ENCODE assay signal across 11 mouse cellular contexts in the genomic region with DNA sequence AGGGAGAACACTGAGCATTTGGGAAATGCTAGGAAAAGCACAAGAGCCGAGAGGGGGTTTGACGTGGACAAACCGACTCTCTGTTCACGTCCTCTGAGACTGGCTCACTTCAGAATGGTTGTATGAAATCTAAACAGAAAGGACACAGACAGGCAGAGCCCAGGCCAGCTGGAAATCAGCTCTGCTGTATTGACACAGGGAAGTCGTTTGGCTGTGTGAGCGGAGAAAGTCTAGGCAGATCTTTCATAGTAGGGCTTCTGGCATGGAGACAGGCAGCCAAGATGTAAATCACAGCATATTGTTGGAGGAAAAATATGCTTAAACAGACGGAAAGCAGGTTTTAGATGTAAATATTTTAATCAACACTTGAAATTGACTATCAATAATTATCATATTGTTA. TPM values are rescaled to one million over a fixed set of nuclear protein-coding genes. Genes with fewer than 3 reads are reported as not detected.
A peak's percentile ranks its signal among the peaks of the same experiment; 100 is the strongest.
DNase-seq lines count a peak whose midpoint lies in the region; ATAC-seq and TF ChIP-seq lines count a peak whose summit lies in the region.
"Had no signal": no experiment of that assay in that cellular context is flagged by ENCODE, and none has a peak within 500 bp of the region (broad histone marks: within the 10 kb centered on the region; RNA-seq: fewer than 3 reads in every experiment).

No protein-coding gene starts in this region.

- H3K9ac ChIP-seq in heart, embryonic 16.5 days (ENCODE audit: low read length) = peak overlapping the region; percentile 20; the same call in 1 of the 2 replicates
- H3K9ac ChIP-seq in forebrain, postnatal 0 days = peak overlapping the region; percentile 18; the same call in 1 of the 2 replicates
- H3K9ac ChIP-seq in midbrain, embryonic 15.5 days = no peak overlapping the region
- H3K9ac ChIP-seq: neural tube, embryonic 12.5 days had no signal

- 22% methylated on average over 7 of the region's 7 CpGs for WGBS in heart, embryonic 16.5 days
- WGBS in forebrain, postnatal 0 days = 32% methylated on average over 7 of the region's 7 CpGs
- 40% methylated on average over 7 of the region's 7 CpGs for WGBS in midbrain, embryonic 15.5 days

- H3K4me1 ChIP-seq in heart, embryonic 16.5 days (ENCODE audit: control insufficient read depth, insufficient read depth, low read length) = peaks cover 9% of the 10 kb centered on the region
- peaks cover 5% of the 10 kb centered on the region for H3K4me1 ChIP-seq in forebrain, postnatal 0 days (ENCODE audit: insufficient read depth)
- peaks cover 25% of the 10 kb centered on the region for H3K4me1 ChIP-seq in midbrain, embryonic 15.5 days
- H3K4me1 ChIP-seq: neural tube, embryonic 12.5 days had no signal

- H3K27me3 ChIP-seq in heart, embryonic 16.5 days (ENCODE audit: control insufficient read depth, insufficient read depth, low read length) = no peaks in the 10 kb centered on the region
- H3K27me3 ChIP-seq in forebrain, postnatal 0 days (ENCODE audit: insufficient read depth, low read length) = no peaks in the 10 kb centered on the region
- H3K27me3 ChIP-seq in midbrain, embryonic 15.5 days (replicated peaks) = no peaks in the 10 kb centered on the region
- H3K27me3 ChIP-seq: neural tube, embryonic 12.5 days had no signal

- peak overlapping the region; percentile 48 for H3K4me2 ChIP-seq in heart, embryonic 16.5 days (ENCODE audit: low read depth, low read length)
- peak overlapping the region; percentile 26 for H3K4me2 ChIP-seq in forebrain, postnatal 0 days (ENCODE audit: low read depth)
- peak overlapping the region; percentile 36 for H3K4me2 ChIP-seq in midbrain, embryonic 15.5 days
- H3K4me2 ChIP-seq: neural tube, embryonic 12.5 days had no signal

- ATAC-seq in heart, embryonic 16.5 days (replicated peaks; ENCODE audit: extremely low read depth, insufficient read depth, low FRiP score) = no peak
- peak; percentile 58 for ATAC-seq in forebrain, postnatal 0 days
- no peak for ATAC-seq in midbrain, embryonic 15.5 days (replicated peaks)
- ATAC-seq in megakaryocyte, adult 5-6 weeks (ENCODE audit: poor library complexity, severe bottlenecking) = no peak

- no peak for DNase-seq in heart, postnatal 25 days (ENCODE audit: low spot score)
- DNase-seq in brain, embryonic 14.5 days (ENCODE audit: low read depth) = peak; percentile 79
- peak; percentile 75 for DNase-seq in forebrain, postnatal 0 days
- no peak for DNase-seq in cerebellum, adult 9-11 months
- DNase-seq: lung, adult 2 months had no signal

- H3K36me3 ChIP-seq in heart, embryonic 16.5 days (ENCODE audit: control insufficient read depth, insufficient read depth) = no peaks in the 10 kb centered on the region
- H3K36me3 ChIP-seq in forebrain, postnatal 0 days (ENCODE audit: insufficient read depth) = no peaks in the 10 kb centered on the region
- no peaks in the 10 kb centered on the region for H3K36me3 ChIP-seq in midbrain, embryonic 15.5 days (replicated peaks)
- H3K36me3 ChIP-seq: neural tube, embryonic 12.5 days had no signal

- no peak overlapping the region for H3K27ac ChIP-seq in heart, embryonic 16.5 days (ENCODE audit: low read length)
- H3K27ac ChIP-seq in forebrain, postnatal 0 days (ENCODE audit: low read depth, low read length) = no peak overlapping the region
- peak overlapping the region; percentile 66 for H3K27ac ChIP-seq in midbrain, embryonic 15.5 days
- H3K27ac ChIP-seq: neural tube, embryonic 12.5 days had no signal

- no peaks in the 10 kb centered on the region for H3K9me3 ChIP-seq in heart, embryonic 16.5 days (replicated peaks; ENCODE audit: control insufficient read depth, low read length)
- H3K9me3 ChIP-seq in forebrain, postnatal 0 days (ENCODE audit: low read length) = 0 out of 2 replicates have a peak, but pooled peaks cover 2% of the 10 kb centered on the region
- no peaks in the 10 kb centered on the region for H3K9me3 ChIP-seq in midbrain, embryonic 15.5 days
- H3K9me3 ChIP-seq: neural tube, embryonic 12.5 days had no signal

- no peak for TF ChIP-seq CTCF in brain, embryonic 14.5 days (IDR thresholded peaks at IDR 0.05; ENCODE audit: borderline replicate concordance, extremely low read depth, insufficient read depth, insufficient read length)
- no peak for TF ChIP-seq CTCF in forebrain, postnatal 0 days (IDR thresholded peaks at IDR 0.05; ENCODE audit: low read depth)

- H3K4me3 ChIP-seq in heart, embryonic 16.5 days (ENCODE audit: low read length) = no peak overlapping the region
- H3K4me3 ChIP-seq in forebrain, postnatal 0 days (ENCODE audit: low read depth, low read length) = no peak overlapping the region
- 0 out of 2 replicates have a peak overlapping the region, but pooled peaks have one; percentile 3 for H3K4me3 ChIP-seq in midbrain, embryonic 15.5 days
- H3K4me3 ChIP-seq: neural tube, embryonic 12.5 days had no signal

- TF ChIP-seq POLR2A in brain, embryonic 14.5 days (IDR thresholded peaks at IDR 0.05; ENCODE audit: borderline replicate concordance, extremely low read depth, insufficient read depth, insufficient read length, poor library complexity, severe bottlenecking) = no peak

- intact Hi-C loops in heart, postnatal 25 days (cut with DNase I) = no loop called here

RNA-seq across cellular contexts. Expression of a gene that starts 5.4 kb away (rescaled TPM):
- polyA plus RNA-seq in heart, embryonic 16.5 days (2015; fragmentation: Nextera tagmentation; extraction: Ambion mirVana) = 1.3 and 1.4 TPM in 2 replicates
- 1 to 10 TPM; 2.0 to 2.8 TPM for total RNA-seq in heart, postnatal 25 days (2021)
- 76.6 and 125 TPM in 2 replicates for polyA plus RNA-seq in brain, embryonic 14.5 days (2012; rRNA removed)
- 159 and 179 TPM in 2 replicates for total RNA-seq in forebrain, postnatal 0 days (2014; rRNA removed)
- 348 and 400 TPM in 2 replicates for polyA plus RNA-seq in forebrain, postnatal 0 days (2015; fragmentation: Nextera tagmentation; extraction: Ambion mirVana)
- polyA plus RNA-seq in midbrain, embryonic 15.5 days (2015; fragmentation: Nextera tagmentation; extraction: Ambion mirVana) = 386 and 419 TPM in 2 replicates
- total RNA-seq in megakaryocyte, adult 5-6 weeks (2015) = 0.41 TPM in 1 of 2 replicates, not detected in the other
- total RNA-seq in megakaryocyte, adult 5-6 weeks (2017) = 1.6 TPM in 1 of 2 replicates, not detected in the other
- total RNA-seq: gastrocnemius, adult 8-10 months had no signal

RNA-seq across cellular contexts. Expression of a gene that starts 29.4 kb away (rescaled TPM):
- polyA plus RNA-seq in heart, embryonic 16.5 days (2015; fragmentation: Nextera tagmentation; extraction: Ambion mirVana) = 0.07 and 0.11 TPM in 2 replicates
- total RNA-seq in heart, postnatal 25 days (2021) = not detected
- 0.05 and 0.08 TPM in 2 replicates for polyA plus RNA-seq in brain, embryonic 14.5 days (2012; rRNA removed)
- total RNA-seq in forebrain, postnatal 0 days (2014; rRNA removed) = 0.23 TPM in 1 of 2 replicates, not detected in the other
- 0.08 and 0.16 TPM in 2 replicates for polyA plus RNA-seq in forebrain, postnatal 0 days (2015; fragmentation: Nextera tagmentation; extraction: Ambion mirVana)
- polyA plus RNA-seq in midbrain, embryonic 15.5 days (2015; fragmentation: Nextera tagmentation; extraction: Ambion mirVana) = 0.10 TPM in 1 of 2 replicates, not detected in the other
- 41.3 and 61.9 TPM in 2 replicates for total RNA-seq in megakaryocyte, adult 5-6 weeks (2015)
- total RNA-seq in megakaryocyte, adult 5-6 weeks (2017) = 67.6 and 76.1 TPM in 2 replicates
- total RNA-seq: gastrocnemius, adult 8-10 months; left cerebral cortex, postnatal 14 days had no signal

Comparison
In these comparisons a context has a peak if more than half of its experiments do, and no peak if none do; other contexts are left out.
1. DNase-seq: peak in brain, embryonic 14.5 days (single experiment) and forebrain, postnatal 0 days (single experiment); none in heart, postnatal 25 days (single experiment) and cerebellum, adult 9-11 months (single experiment).
2. RNA of a gene that starts 5.4 kb away (polyA plus RNA-seq): 348 to 400 TPM in forebrain, postnatal 0 days, 386 to 419 TPM in midbrain, embryonic 15.5 days and 76.6 to 125 TPM in brain, embryonic 14.5 days; 1.3 to 1.4 TPM in heart, embryonic 16.5 days; every median in the first group is over 10 times any median in the second.
3. Peak in every context shown above with its lines, with median percentiles within 50 percentile points of each other: H3K4me2 ChIP-seq.